Mouse (Mus musculus): ENCODE data around the gene Eif3b. TPM values are rescaled to one million over a fixed set of nuclear protein-coding genes. Genes with fewer than 3 reads are reported as not detected.

The Eif3b gene
- polyA plus RNA-seq, 2 experiments from 2014 or later: 17.8 to 25.9 TPM

DNA sequence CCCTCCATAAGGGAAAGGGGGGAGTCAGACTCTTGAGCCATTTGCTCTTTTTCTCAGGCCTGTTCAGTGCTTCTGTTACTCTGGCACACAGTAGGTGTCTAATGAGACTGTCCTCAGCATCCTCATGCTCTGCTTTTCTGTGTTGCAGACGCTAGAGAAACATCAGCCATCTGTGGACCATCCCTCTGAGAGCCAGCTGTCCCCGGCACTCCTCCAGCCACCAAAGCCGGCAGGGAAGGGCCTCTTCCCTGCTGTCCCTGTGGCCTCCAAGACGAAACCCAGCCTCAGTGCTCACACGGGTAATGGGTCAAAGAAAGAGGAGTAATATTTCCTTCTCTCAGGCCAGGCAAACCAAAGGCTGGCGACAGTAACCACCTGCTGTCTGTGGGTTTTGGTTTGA is 72.0 kb downstream of the Eif3b start:
- no peak for ATAC-seq

DNA sequence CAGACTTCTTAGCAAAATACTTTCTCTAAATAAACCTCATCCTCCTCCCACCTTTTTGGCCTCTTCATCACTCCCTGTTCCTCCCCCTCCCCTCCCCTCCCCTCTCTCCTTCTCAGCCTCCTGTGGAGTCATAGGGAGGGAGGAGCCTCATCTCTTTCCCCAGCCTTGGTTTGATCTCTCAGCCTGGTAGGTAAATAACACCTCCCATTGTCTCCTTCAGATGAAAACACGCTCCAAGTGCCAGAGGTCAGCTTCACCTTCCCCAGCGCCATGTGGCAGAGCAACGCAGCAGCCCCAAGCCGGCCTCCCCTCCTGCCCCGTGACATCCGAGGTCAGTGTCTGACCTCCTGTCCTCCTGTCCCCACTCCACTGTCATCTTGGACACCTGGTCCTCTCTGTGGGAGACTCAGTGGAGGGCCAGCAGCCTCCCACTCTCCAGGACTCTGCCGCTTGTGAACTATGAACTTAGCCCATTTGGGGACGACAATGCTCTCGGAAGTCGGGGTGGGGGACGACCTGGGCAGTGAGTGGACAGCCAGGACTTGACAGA is 73.6 kb downstream of the Eif3b start:
- ATAC-seq: no peak

Other genes starting within 250 kb of the Eif3b start
- gene Mad1l1, start 97.8 kb upstream of the Eif3b start, polyA plus RNA-seq (2017; shearing (Covaris generic)): 10 to 100 TPM; 28.2 to 40.3 TPM
- gene Nudt1, start 97.7 kb upstream of the Eif3b start, polyA plus RNA-seq (2017; shearing (Covaris generic)): 10 to 100 TPM; 14.8 to 28.6 TPM
- gene Mrm2, start 87.4 kb upstream of the Eif3b start, polyA plus RNA-seq (2017; shearing (Covaris generic)): 10 to 100 TPM; 10.6 to 14.9 TPM
- gene Snx8, start 30.1 kb upstream of the Eif3b start, polyA plus RNA-seq (2017; shearing (Covaris generic)): 1 to 10 TPM in 1 of 2 experiments, under 1 TPM in 1; 0.30 to 6.1 TPM
- not detected for gene Gm4869, start 26.3 kb downstream of the Eif3b start, polyA plus RNA-seq (2017; shearing (Covaris generic))
- gene Chst12, start 86.2 kb downstream of the Eif3b start, polyA plus RNA-seq (2017; shearing (Covaris generic)): 10 to 100 TPM; 31.8 to 44.3 TPM
- 1 to 10 TPM; 1.5 to 3.8 TPM for gene Grifin, start 145.7 kb downstream of the Eif3b start, polyA plus RNA-seq (2017; shearing (Covaris generic))
- 10 to 100 TPM; 24.2 to 26.2 TPM for gene Lfng, start 188.0 kb downstream of the Eif3b start, polyA plus RNA-seq (2017; shearing (Covaris generic))
- gene Ttyh3, start 229.7 kb downstream of the Eif3b start, polyA plus RNA-seq (2017; shearing (Covaris generic)): 1 to 10 TPM; 4.9 to 6.7 TPM